Mouse (Mus musculus) skeletal muscle tissue, adult 2 months (tissue): ENCODE measurements around the gene Cd164.

Source experiments
- DNase-seq: peaks from one replicate; pipeline ENCODE4 v3.0.0-alpha.2; 2012; ENCODE audit warnings: low read depth, low spot score

Cd164 gene

DNA sequence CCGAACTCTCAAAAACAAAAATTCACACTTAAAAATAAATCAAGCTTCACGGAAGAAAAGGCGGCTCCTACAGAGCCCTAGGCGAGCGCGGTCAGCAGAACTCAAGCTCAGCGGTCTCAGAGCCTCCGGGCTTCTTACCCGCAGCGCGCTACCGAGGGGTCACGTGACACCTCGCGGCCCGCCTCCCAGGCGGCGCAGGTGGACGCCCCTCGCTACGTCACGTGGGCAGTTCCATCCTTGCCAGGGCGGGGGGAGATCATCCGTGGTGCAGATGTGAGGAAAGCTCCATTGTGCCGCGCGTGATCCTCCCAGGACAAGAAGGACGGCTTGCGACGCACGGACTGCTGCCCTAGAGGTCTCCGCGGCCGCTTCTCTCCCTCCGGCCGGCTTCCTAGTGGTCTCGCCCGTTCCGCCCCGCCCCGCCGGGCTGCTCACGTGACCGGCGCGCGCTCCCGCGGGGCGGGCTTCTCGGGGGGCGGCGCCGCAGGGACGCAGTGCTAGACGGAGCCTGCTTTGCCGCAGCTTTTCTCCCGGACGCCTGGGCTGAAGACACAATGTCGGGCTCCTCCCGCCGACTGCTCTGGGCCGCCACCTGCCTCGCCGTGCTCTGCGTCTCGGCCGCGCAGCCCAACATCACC, at the start of gene Cd164:
Gene Cd164 (plus strand): TSS at position 434 of the 638 bp plus-strand sequence.
- peak; percentile 96 for DNase-seq

DNA sequence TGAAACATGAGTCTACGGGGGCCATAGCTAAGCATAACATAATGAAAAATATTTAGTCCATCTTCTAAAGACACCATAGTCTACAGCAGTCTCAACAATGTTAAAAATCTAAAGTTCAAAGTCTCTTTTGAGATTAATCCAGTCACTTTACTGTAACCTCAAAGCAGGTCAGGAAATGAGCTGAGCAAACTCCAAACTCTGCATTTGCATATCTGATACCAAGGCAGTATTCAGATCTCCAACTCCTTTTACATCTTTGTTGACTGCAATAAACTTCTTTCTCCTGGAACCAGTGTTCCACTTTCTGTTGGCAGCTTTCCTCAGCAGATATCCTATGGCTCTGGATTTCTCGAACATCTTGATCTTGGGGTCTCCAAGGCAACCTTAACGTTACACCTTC, 48.5 kb upstream of the Cd164 start:
- no peak for DNase-seq

DNA sequence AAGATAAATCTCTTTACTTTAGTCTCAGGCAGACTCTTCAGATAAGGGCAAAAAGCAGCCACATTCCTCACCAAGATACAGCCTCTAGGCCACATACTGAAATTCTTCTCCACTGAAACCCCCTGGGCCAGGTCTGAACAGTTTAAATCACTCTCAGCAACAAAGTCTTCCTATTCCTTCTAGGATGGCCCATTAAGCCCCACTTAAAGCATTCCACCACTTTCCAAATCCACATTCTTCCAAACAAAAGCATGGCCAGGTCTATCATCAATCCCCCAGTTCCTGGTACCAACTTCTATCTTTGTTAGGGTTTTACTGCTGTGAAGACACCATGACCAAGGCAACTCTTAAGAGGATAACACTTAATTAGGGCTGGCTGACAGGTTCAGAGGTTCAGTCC, 46.7 kb upstream of the Cd164 start:
- DNase-seq: no peak

- no peak for DNase-seq
Measured at GRCm38 (mm10) chr10:41472962-41473481, 46.2 kb upstream of the Cd164 start.

DNA sequence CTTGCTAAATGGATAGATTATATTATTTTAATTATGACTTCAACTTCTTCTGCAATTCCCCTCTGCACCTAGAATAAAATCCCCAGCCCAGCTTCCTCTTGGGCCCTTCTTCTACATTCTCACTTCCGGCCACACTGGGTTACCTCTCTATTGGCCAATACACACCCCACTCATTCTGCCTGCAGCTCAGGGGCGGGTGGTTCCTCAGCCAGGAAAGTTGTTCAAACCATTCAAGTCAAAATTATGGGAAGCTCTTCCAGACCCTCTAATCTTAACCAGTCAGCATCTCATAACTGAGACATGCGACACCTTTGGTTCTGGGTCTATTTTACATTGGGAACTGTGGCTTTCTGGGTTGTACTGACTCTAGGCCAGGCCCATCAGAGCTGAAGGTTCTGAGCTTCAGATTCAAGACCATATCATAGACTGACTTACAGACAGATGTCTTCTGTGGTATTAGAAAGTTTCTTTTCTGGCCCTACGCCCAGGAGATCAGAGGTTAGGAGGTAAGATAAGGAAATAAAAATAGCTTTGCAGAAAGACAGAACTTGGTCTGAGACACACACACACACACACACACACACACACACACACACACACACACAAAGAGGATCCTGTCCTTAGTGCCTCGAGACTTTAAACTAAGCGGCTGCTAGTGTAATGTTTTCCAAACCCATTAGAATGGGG, 45.3 kb upstream of the Cd164 start:
- no peak for DNase-seq

DNA sequence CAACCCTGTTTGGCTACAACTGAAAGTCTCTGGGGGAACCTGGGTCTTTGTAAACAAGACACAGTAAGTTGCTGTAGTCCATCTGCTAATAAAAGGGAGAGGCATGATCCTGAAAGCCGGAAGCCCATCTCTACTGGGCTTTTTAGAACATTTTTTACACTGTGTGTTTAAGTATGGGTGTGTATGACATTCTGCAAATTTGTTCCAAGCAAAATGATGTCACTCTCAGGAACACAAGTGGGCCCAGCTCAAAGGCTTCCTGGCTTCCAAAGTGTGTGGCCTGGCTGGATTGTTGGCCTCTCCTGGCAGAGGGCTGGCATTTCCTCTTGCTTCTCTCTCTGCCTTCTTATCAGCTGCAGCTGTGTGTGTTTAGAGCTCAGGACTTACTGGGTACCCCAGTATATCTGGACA, 44.2 kb upstream of the Cd164 start:
- DNase-seq: peak; percentile 46

- peak; percentile 47 for DNase-seq
Measured at GRCm38 (mm10) chr10:41476171-41477017, 42.8 kb upstream of the Cd164 start, which contains the start of gene Mical1. TSS of gene Mical1 (plus strand) at chr10:41476314.

GRCm38 (mm10) chr10:41477018-41477277, 42.3 kb upstream of the Cd164 start:
- no peak for DNase-seq

DNA sequence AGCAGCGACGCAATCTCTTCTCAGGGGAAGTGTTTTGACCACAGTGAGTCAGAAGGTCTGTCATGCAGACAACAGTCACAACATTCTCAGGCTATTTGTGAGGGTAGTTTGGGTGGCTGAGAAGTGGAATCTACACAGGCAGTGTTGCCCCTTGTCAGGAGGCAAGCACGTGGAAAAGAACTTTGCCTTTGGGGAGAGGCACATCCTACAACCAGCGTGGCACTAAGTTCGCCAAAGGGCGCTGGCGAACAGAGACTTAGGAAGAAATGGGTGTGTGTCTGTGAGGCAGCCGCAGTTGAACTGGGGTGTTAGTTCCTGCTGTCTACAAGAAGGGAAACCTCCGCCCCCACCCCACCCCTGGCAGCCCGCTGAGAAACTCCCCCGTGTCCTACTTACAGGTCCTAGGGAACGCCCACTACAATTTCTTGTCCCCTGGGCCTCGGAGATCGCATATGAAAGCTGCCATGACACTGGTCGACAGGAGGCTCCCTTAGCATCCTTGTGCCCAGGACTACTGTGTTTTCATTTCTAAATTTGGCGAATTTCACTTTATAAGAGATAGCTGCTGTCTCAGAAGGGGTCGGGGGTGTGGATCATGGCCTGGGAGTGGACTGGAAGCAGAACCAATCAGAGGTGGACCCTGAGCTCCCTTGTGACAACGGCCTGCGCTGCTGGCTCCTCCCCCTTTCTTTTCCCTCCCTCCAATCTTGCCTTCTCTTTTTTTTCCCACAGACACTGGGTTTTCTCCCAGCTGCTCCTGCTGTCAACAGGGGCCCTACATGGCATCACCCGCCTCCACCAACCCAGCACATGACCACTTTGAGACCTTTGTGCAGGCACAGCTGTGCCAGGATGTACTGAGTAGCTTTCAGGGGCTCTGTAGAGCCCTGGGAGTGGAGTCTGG, 41.7 kb upstream of the Cd164 start:
- DNase-seq: peak; percentile 82

DNA sequence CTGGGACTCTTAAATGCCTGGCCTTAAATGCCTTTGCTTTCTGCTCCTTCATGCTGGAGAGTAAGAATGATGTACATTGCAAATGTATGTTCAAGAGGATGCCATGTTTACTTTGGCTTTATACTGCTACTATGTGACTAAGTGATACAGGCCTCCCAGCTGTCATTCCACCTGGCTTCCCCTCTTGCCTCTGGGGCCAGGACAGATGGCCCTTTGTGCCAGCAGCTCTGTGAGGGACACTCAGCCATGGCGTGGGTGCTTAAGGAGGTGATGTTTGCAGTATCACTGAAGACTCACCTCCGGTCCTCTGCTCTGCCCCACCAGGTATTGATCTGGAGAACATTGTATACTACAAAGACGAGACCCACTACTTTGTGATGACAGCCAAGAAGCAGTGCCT, 39.3 kb upstream of the Cd164 start:
- DNase-seq: no peak

DNA sequence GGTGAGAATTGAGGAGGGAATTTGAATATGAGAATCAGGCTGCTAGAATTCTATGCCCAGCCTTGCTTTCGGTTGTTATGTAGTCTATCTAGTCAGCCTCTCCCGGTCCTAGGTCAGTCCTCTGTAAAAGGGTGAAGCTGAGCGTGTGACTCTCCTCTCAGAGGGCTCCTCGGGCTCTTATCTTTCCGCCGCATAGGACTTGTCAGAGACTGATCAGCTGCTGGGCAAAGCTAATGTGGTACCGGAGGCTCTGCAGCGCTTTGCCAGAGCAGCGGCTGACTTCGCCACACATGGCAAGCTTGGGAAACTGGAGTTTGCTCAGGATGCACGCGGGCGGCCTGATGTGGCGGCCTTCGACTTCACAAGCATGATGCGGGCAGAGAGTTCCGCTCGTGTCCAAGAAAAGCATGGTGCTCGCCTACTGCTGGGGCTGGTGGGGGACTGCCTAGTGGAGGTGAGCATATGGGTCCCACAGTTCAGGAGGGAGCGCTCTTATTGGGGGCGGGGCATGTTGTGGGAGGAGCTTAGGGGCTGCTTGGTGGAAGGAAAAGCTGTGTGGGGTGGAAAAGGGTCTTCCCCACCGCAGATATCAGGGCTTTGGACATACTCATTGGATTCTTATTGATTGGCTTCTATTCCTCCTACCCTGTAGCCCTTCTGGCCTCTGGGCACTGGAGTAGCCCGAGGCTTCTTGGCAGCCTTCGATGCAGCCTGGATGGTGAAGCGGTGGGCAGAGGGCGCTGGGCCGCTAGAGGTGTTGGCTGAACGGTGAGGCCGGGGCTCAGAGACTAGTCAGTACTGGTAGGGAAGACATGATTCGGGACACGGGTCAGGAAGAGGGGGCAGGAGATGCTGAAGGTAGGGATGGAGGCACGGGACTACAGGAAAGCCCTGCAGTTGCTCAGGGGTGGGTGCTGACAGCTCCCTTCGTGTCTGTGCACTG, 38.0 kb upstream of the Cd164 start:
- DNase-seq: no peak

DNA sequence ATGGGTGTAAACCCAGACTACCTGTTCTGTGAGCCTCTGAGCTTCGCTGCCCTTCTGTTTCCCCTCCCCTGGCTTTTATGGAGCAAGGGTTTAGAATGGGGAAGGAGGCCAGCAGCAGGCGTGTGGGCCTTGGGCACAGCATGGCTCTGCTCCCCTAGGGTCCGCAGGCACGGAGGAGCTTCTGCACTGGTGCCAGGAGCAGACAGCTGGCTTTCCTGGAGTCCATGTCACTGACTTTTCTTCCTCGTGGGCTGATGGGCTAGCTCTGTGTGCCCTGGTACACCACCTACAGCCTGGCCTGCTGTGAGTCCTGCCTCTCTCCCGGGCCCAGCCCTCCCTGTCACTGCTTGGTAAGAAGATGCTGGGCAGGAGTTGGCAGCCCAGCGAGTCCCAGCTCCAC, 36.8 kb upstream of the Cd164 start:
- DNase-seq: no peak

DNA sequence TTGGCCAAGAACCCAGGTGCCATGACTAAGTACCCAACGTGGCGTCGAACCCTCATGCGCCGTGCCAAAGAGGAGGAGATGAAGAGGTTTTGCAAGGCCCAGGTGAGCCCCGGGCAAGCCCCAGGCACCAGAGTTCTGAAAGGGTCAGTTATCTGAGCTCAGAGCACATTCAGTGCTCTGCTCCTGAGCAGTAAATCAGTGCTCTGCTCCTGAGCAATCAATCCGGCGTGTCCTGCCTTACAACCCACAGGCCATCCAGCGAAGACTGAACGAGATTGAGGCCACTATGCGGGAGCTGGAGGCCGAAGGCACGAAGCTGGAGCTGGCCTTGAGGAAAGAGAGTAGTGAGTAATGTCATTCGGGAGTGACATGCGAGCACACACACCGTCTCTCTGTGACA, 33.4 kb upstream of the Cd164 start:
- no peak for DNase-seq

DNA sequence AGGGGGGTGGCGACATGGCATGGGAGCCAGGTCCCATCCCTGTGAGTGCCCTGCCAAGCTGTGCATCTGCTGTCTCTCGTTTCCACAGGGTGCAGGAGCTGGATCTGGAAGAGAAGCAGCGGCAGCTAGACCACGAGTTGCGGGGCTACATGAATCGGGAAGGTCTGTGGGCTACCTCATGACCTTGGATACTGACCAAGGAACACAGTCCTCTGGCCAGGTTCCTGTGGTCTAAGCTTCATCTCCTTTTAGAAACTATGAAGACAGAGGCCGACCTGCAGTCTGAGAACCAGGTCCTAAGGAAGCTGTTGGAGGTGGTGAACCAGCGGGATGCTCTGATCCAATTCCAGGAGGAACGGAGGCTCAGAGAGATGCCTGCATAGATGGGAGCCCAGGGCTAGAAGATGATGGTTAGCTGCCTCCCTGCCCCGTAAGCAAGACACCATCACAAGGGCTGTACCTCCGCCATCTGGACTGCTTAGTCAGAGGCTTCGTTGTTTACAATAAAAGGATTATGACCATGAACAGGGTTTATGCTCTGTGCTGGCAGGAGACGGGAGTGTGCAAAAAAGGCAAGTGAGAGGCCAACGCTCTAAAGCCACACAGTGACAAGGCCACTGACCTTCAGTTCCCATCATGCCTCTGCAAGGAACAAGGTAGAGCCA, 32.6 kb upstream of the Cd164 start:
- DNase-seq: no peak

DNA sequence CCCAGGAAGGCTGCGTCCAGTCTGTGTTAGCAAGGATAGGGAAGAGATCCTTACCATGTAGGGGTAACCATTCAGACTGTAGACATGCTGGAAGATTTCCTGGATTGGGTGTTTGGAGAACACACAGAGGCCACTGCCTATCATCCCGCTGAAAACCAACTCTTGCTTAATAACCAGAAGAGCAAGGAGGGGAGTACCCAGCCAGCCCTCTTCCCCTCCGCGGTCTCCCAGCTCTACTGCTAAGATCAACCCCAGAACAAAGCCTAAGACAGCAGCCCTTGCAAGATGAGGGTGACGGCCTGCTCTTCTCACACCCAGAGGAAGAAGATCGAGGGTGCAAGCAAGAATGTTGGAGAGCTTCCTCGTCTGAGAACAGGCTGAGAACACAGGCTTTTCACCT, 30.3 kb upstream of the Cd164 start:
- no peak for DNase-seq

GRCm38 (mm10) chr10:41489294-41489693, 29.9 kb upstream of the Cd164 start:
- no peak for DNase-seq

- DNase-seq: peak; percentile 82
Measured at GRCm38 (mm10) chr10:41489708-41490517, 29.3 kb upstream of the Cd164 start, which contains the start of the genes Smpd2 and Ppil6. TSS of gene Smpd2 (minus strand) at chr10:41490369. TSS of gene Ppil6 (plus strand) at chr10:41490439.

- DNase-seq: no peak
Measured at GRCm38 (mm10) chr10:41490518-41490873, 28.7 kb upstream of the Cd164 start.

- no peak for DNase-seq
Measured at GRCm38 (mm10) chr10:41491111-41491510, 28.1 kb upstream of the Cd164 start.
